Mouse (Mus musculus) lung, embryonic 14.5 days (tissue): ENCODE results near the gene Sbk3. TPM values are rescaled to one million over a fixed set of nuclear protein-coding genes. Genes with fewer than 3 reads are reported as not detected.

ENCODE experiments used
- ATAC-seq: fragments of 200-750 bp; cut with Nextera tagmentation; 2 replicates; pipeline ENCODE4 v1.8.0; 2017; ENCODE audit warnings: mild to moderate bottlenecking, moderate TSS enrichment, moderate library complexity; ENCODE audit not compliant: insufficient read depth
- DNase-seq: peaks from one replicate; pipeline ENCODE4 v3.0.0-alpha.2; 2015
- H3K27ac ChIP-seq: fragments of 300-500 bp; sonication (generic); 2 replicates; pipeline ENCODE4 v1.5.1; 2014; ENCODE audit warnings: low read depth, mild to moderate bottlenecking, moderate library complexity
- H3K27me3 ChIP-seq: fragments of 300-500 bp; sonication (generic); 2 replicates; pipeline ENCODE4 v1.6.1; 2014; ENCODE audit warnings: low read length, control low read depth; ENCODE audit not compliant: insufficient read depth
- H3K36me3 ChIP-seq: fragments of 300-500 bp; sonication (generic); 2 replicates; pipeline ENCODE4 v1.6.1; 2014; ENCODE audit warnings: control low read depth; ENCODE audit not compliant: insufficient read depth
- H3K4me1 ChIP-seq: fragments of 300-500 bp; sonication (generic); 2 replicates; pipeline ENCODE4 v1.6.1; 2014; ENCODE audit warnings: antibody characterized with exemption, control low read depth; ENCODE audit not compliant: insufficient read depth
- H3K4me2 ChIP-seq: fragments of 300-500 bp; sonication (generic); 2 replicates; pipeline ENCODE4 v1.6.1; 2014; ENCODE audit warnings: mild to moderate bottlenecking
- H3K4me3 ChIP-seq: fragments of 300-500 bp; sonication (generic); 2 replicates; pipeline ENCODE4 v1.5.1; 2014; ENCODE audit warnings: low read depth, low read length
- H3K9ac ChIP-seq: fragments of 300-500 bp; sonication (generic); 2 replicates; pipeline ENCODE4 v1.6.1; 2014
- H3K9me3 ChIP-seq: fragments of 300-500 bp; sonication (generic); 2 replicates; pipeline ENCODE4 v1.6.1; 2016; ENCODE audit warnings: low read depth, low read length, control low read depth
- CTCF ChIP-seq: IDR thresholded peaks from 2 replicates; pipeline ENCODE4 v1.5.1; 2016; ENCODE audit warnings: antibody characterized with exemption, low read depth
- WGBS: fragments of 180-500 bp; shearing (Covaris S2); extraction: QIAGEN DNeasy Blood & Tissue Kit; methylation state at CpG from one replicate; pipeline ENCODE4 v1.1.7; 2014; 5-methylcytosine and 5-hydroxymethylcytosine counted together
- polyA plus RNA-seq: library from polyadenylated mRNA; unstranded; fragments of >200 nt; fragmentation: Nextera tagmentation; extraction: Ambion mirVana; gene quantifications from 2 replicates; pipeline ENCODE4 v1.2.1, GENCODE M21; 2014

Sbk3 gene
- polyA plus RNA-seq, 1 experiment from 2014 or later, result 0.76 TPM

GRCm38 (mm10) chr7:4919971-4920370, 51.0 kb downstream of the Sbk3 start:
- no peaks in the 10 kb centered on the region for H3K27me3 ChIP-seq
- H3K4me2 ChIP-seq, result no peak overlapping the region
- no peak overlapping the region for H3K27ac ChIP-seq
- no peak overlapping the region for H3K9ac ChIP-seq
- DNase-seq (no peak), ATAC-seq (no peak)
- no peak for TF ChIP-seq CTCF
- peaks cover 37% of the 10 kb centered on the region for H3K36me3 ChIP-seq
- H3K9me3 ChIP-seq, result no peaks in the 10 kb centered on the region
- no peak overlapping the region for H3K4me3 ChIP-seq
- WGBS, result 86% methylated on average over 21 of the region's 21 CpGs
- peaks cover 25% of the 10 kb centered on the region for H3K4me1 ChIP-seq

- DNase-seq (no peak), ATAC-seq (no peak)
- Histone ChIP-seq H3K27me3 (no peaks in the 10 kb centered on the region), H3K4me2 (no peak overlapping the region), H3K27ac (no peak overlapping the region), H3K9ac (no peak overlapping the region), H3K36me3 (peaks cover 37% of the 10 kb centered on the region), H3K4me3 (no peak overlapping the region), H3K9me3 (no peaks in the 10 kb centered on the region), H3K4me1 (peaks cover 25% of the 10 kb centered on the region)
- 81% methylated on average over 21 of the region's 21 CpGs for WGBS
- no peak for TF ChIP-seq CTCF
Observed at GRCm38 (mm10) chr7:4919096-4919495, 51.9 kb downstream of the Sbk3 start.

GRCm38 (mm10) chr7:4918681-4919080, 52.3 kb downstream of the Sbk3 start:
- Histone ChIP-seq H3K9ac (no peak overlapping the region), H3K27ac (no peak overlapping the region), H3K4me2 (no peak overlapping the region), H3K27me3 (no peaks in the 10 kb centered on the region), H3K4me1 (peaks cover 21% of the 10 kb centered on the region), H3K4me3 (no peak overlapping the region), H3K36me3 (peaks cover 37% of the 10 kb centered on the region), H3K9me3 (no peaks in the 10 kb centered on the region)
- ATAC-seq, result no peak
- DNase-seq, result no peak
- 86% methylated on average over 15 of the region's 15 CpGs for WGBS
- TF ChIP-seq CTCF, result no peak

GRCm38 (mm10) chr7:4917494-4917893, 53.5 kb downstream of the Sbk3 start:
- no peaks in the 10 kb centered on the region for H3K27me3 ChIP-seq
- ATAC-seq (no peak), DNase-seq (no peak)
- H3K4me3 ChIP-seq, result no peak overlapping the region
- H3K9me3 ChIP-seq, result no peaks in the 10 kb centered on the region
- no peak for TF ChIP-seq CTCF
- no peak overlapping the region for H3K27ac ChIP-seq
- peaks cover 37% of the 10 kb centered on the region for H3K36me3 ChIP-seq
- peaks cover 12% of the 10 kb centered on the region; the same call in 1 of the 2 replicates for H3K4me1 ChIP-seq
- 85% methylated on average over 2 of the region's 2 CpGs for WGBS
- H3K9ac ChIP-seq, result no peak overlapping the region
- no peak overlapping the region for H3K4me2 ChIP-seq

GRCm38 (mm10) chr7:4915669-4916416, 55.1 kb downstream of the Sbk3 start:
- no peaks in the 10 kb centered on the region for H3K27me3 ChIP-seq
- H3K36me3 ChIP-seq, result peaks cover 31% of the 10 kb centered on the region
- H3K27ac ChIP-seq, result peak overlapping the region; percentile 97
- peak overlapping the region; percentile 89 for H3K9ac ChIP-seq
- TF ChIP-seq CTCF, result no peak
- peaks cover 12% of the 10 kb centered on the region; the same call in 1 of the 2 replicates for H3K4me1 ChIP-seq
- WGBS, result 10% methylated on average over 14 of the region's 14 CpGs
- H3K9me3 ChIP-seq, result no peaks in the 10 kb centered on the region
- DNase-seq (no peak), ATAC-seq (peak; percentile 55)
- peak overlapping the region; percentile 84 for H3K4me2 ChIP-seq
- H3K4me3 ChIP-seq, result peak overlapping the region; percentile 68

Other genes starting within 250 kb of the Sbk3 start
- gene Tmem150b, start 245.9 kb downstream of the Sbk3 start, polyA plus RNA-seq, result not detected in 2 replicates
- gene Kmt5c, start 231.1 kb downstream of the Sbk3 start, polyA plus RNA-seq, result 51.3 and 53.1 TPM in 2 replicates
- gene Cox6b2, start 218.1 kb downstream of the Sbk3 start, polyA plus RNA-seq, result 37.3 and 40.1 TPM in 2 replicates
- not detected in 2 replicates for gene Fam71e2, start 199.9 kb downstream of the Sbk3 start, polyA plus RNA-seq
- gene Il11, start 188.3 kb downstream of the Sbk3 start, polyA plus RNA-seq, result not detected in 2 replicates
- not detected in 2 replicates for gene Tmem190, start 188.2 kb downstream of the Sbk3 start, polyA plus RNA-seq
- gene Tmem238, start 181.5 kb downstream of the Sbk3 start, polyA plus RNA-seq, result 11.6 and 11.7 TPM in 2 replicates
- 294 and 337 TPM in 2 replicates for gene Rpl28, start 178.3 kb downstream of the Sbk3 start, polyA plus RNA-seq
- gene Ube2s, start 158.6 kb downstream of the Sbk3 start, polyA plus RNA-seq, result 428 and 470 TPM in 2 replicates
- 1.1 and 1.3 TPM in 2 replicates for gene Shisa7, start 126.5 kb downstream of the Sbk3 start, polyA plus RNA-seq
- gene Isoc2b, start 100.9 kb downstream of the Sbk3 start, polyA plus RNA-seq, result 5.8 and 6.1 TPM in 2 replicates
- 0.88 and 0.91 TPM in 2 replicates for gene Isoc2a, start 94.0 kb downstream of the Sbk3 start, polyA plus RNA-seq
- gene Gm36210, start 64.7 kb downstream of the Sbk3 start, polyA plus RNA-seq, result not detected in 2 replicates
- 4.2 and 4.3 TPM in 2 replicates for gene Zfp628, start 56.0 kb downstream of the Sbk3 start, polyA plus RNA-seq
- gene Nat14, start 49.1 kb downstream of the Sbk3 start, polyA plus RNA-seq, result 1.4 and 2.3 TPM in 2 replicates
- gene Ssc5d, start 45.4 kb downstream of the Sbk3 start, polyA plus RNA-seq, result 2.1 and 2.2 TPM in 2 replicates
- 0.13 and 0.46 TPM in 2 replicates for gene Sbk2, start 6.8 kb downstream of the Sbk3 start, polyA plus RNA-seq
- 35.1 and 35.9 TPM in 2 replicates for gene Zfp579, start 25.0 kb upstream of the Sbk3 start, polyA plus RNA-seq
- 13.6 and 13.8 TPM in 2 replicates for gene Zfp524, start 43.2 kb upstream of the Sbk3 start, polyA plus RNA-seq
- 41.9 and 46.4 TPM in 2 replicates for gene Fiz1, start 43.5 kb upstream of the Sbk3 start, polyA plus RNA-seq
- 0.74 TPM in 1 of 2 replicates, not detected in the other for gene Gm44973, start 44.3 kb upstream of the Sbk3 start, polyA plus RNA-seq
- 7.4 TPM in 2 replicates for gene Zfp865, start 49.2 kb upstream of the Sbk3 start, polyA plus RNA-seq
- 5.6 and 6.0 TPM in 2 replicates for gene Ccdc106, start 49.4 kb upstream of the Sbk3 start, polyA plus RNA-seq
- not detected in 2 replicates for gene 4632433K11Rik, start 63.0 kb upstream of the Sbk3 start, polyA plus RNA-seq
- 4.2 and 4.6 TPM in 2 replicates for gene Zfp784, start 67.3 kb upstream of the Sbk3 start, polyA plus RNA-seq
- gene Zfp580, start 80.4 kb upstream of the Sbk3 start, polyA plus RNA-seq, result 44.5 and 45.1 TPM in 2 replicates
- 145 and 162 TPM in 2 replicates for gene U2af2, start 91.0 kb upstream of the Sbk3 start, polyA plus RNA-seq
- 76.0 and 77.9 TPM in 2 replicates for gene Epn1, start 109.1 kb upstream of the Sbk3 start, polyA plus RNA-seq
- gene Rfpl4, start 145.8 kb upstream of the Sbk3 start, polyA plus RNA-seq, result not detected in 2 replicates
- gene Rasl2-9, start 154.8 kb upstream of the Sbk3 start, polyA plus RNA-seq, result 0.31 and 0.61 TPM in 2 replicates
- gene Vmn1r55, start 178.5 kb upstream of the Sbk3 start, polyA plus RNA-seq, result 0.03 TPM in 1 of 2 replicates, not detected in the other
- gene Vmn1r56, start 225.6 kb upstream of the Sbk3 start, polyA plus RNA-seq, result not detected in 2 replicates
- not detected in 2 replicates for gene Vmn1r57, start 247.3 kb upstream of the Sbk3 start, polyA plus RNA-seq